Comparison of ENCODE assay signal across 17 mouse cellular contexts in the genomic region with DNA sequence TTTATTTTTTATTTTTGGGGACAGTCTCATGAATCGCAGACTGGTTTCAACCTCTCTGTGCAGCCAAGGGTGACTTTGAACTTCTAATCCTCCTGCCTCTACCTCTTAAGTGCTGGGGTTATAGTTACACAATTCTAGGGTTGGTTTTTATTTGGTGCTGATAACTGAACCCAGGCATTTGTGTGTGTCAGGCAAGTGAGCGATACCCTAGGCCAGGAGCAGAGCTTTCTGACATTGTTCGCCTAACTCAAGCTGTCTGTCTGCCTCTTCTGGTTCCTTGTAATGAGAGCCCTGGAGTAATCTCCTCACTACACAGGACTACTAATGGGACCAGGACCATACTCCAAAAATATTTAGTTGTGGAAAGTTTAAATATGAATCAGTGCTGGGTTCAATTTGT.
"Had no signal": no experiment of that assay in that cellular context is flagged by ENCODE, and none has a peak within 500 bp of the region (broad histone marks: within the 10 kb centered on the region; RNA-seq: fewer than 3 reads in every experiment).

No protein-coding gene starts in this region.

- H3K4me2 ChIP-seq: neural tube, embryonic 12.5 days; neural tube, embryonic 13.5 days; neural tube, embryonic 15.5 days; stomach, embryonic 15.5 days had no signal

- H3K4me1 ChIP-seq: neural tube, embryonic 15.5 days; stomach, embryonic 15.5 days had no signal

- DNase-seq: retina, postnatal 1 day; right cerebral cortex, adult 18-20 months; right cerebral cortex, postnatal 14 days; right cerebral cortex, postnatal 25 days; right cerebral cortex, postnatal 4 days; spleen, adult 18-20 months; thymus, adult 18-20 months; thymus, adult 2 months; thymus, postnatal 14 days; thymus, postnatal 25 days; thymus, postnatal 36 days; thymus, postnatal 4 days had no signal

- H3K27me3 ChIP-seq: neural tube, embryonic 12.5 days; neural tube, embryonic 15.5 days; stomach, embryonic 15.5 days had no signal

- H3K4me3 ChIP-seq: neural tube, embryonic 12.5 days; neural tube, embryonic 13.5 days; neural tube, embryonic 15.5 days; stomach, embryonic 15.5 days had no signal

- H3K9ac ChIP-seq: neural tube, embryonic 12.5 days; neural tube, embryonic 13.5 days; neural tube, embryonic 15.5 days; stomach, embryonic 15.5 days had no signal

- H3K9me3 ChIP-seq: neural tube, embryonic 12.5 days; neural tube, embryonic 13.5 days; neural tube, embryonic 15.5 days; stomach, embryonic 15.5 days had no signal

- H3K36me3 ChIP-seq: neural tube, embryonic 12.5 days; neural tube, embryonic 13.5 days; neural tube, embryonic 15.5 days; stomach, embryonic 15.5 days had no signal

- H3K27ac ChIP-seq: neural tube, embryonic 12.5 days; neural tube, embryonic 13.5 days; neural tube, embryonic 15.5 days; stomach, embryonic 15.5 days; stomach, postnatal 0 days had no signal
